Mouse (Mus musculus) bone marrow, adult 2 months (tissue): ENCODE data around the gene Cd34. TPM values are rescaled to one million over a fixed set of nuclear protein-coding genes. Genes with fewer than 3 reads are reported as not detected.

Experiments
- H3K27ac ChIP-seq: fragments of 200-500 bp; 2 replicates; pipeline ENCODE4 v1.5.1; 2012; ENCODE audit warnings: low read depth, mild to moderate bottlenecking, control low read depth, inconsistent platforms, low read length; ENCODE audit not compliant: control insufficient read depth, poor library complexity, insufficient read depth
- H3K4me1 ChIP-seq: fragments of 200-500 bp; 2 replicates; pipeline ENCODE4 v1.6.1; 2011; ENCODE audit warnings: low read length; ENCODE audit not compliant: control insufficient read depth, insufficient read depth
- H3K4me3 ChIP-seq: fragments of 200-500 bp; replicated peaks from 2 replicates; pipeline ENCODE3; 2011; ENCODE audit warnings: mild to moderate bottlenecking, low read depth, low read length, control low read depth; ENCODE audit not compliant: control insufficient read depth
- CTCF ChIP-seq: fragments of 200-500 bp; IDR thresholded peaks from 2 replicates; pipeline ENCODE4 v1.5.1; 2011; ENCODE audit warnings: low read length, control low read depth; ENCODE audit not compliant: control insufficient read depth, insufficient read depth
- POLR2A ChIP-seq: fragments of 200-500 bp; IDR thresholded peaks from 2 replicates; pipeline ENCODE4 v1.6.1; 2011; ENCODE audit warnings: low read depth, mild to moderate bottlenecking, control low read depth, low read length, borderline replicate concordance; ENCODE audit not compliant: control insufficient read depth
- polyA plus RNA-seq: library from polyadenylated mRNA; stranded (reverse); fragments of >200 nt; gene quantifications from 2 replicates; pipeline ENCODE4 v1.2.4, GENCODE M21; 2011; ENCODE audit warnings: low replicate concordance; ENCODE audit not compliant: missing spikeins, insufficient read depth, insufficient read length

Gene Cd34
- polyA plus RNA-seq, 1 experiment = 8.8 TPM

DNA sequence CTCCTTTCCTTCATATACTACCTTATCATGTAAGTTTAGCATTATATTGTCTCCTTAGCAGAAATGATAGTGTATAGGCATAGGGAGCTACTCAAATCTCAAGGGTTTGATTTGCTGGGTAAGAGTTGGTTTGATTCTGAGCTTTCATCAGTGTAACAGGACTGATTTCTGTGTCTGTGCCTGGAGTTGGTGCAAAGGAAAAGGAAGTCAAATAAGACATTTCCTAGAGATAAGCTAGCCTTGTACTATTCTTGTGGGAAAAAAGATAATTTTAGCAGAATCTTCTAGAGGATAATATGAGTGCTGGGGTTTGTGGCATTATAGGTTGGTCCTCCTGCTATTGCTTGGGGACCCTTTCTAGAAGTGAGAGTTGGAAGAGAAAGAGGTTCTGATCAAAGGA, 67.6 kb downstream of the Cd34 start:
- H3K4me1 ChIP-seq = no peaks in the 10 kb centered on the region
- H3K4me3 ChIP-seq = no peak overlapping the region
- no peak for TF ChIP-seq POLR2A
- TF ChIP-seq CTCF = no peak
- H3K27ac ChIP-seq = no peak overlapping the region

Other genes with a start within 250 kb of the Cd34 start
- 1.7 and 2.9 TPM in 2 replicates for gene Cd46, start 153.4 kb downstream of the Cd34 start, polyA plus RNA-seq
- 47.5 and 73.9 TPM in 2 replicates for gene Cr1l, start 192.8 kb downstream of the Cd34 start, polyA plus RNA-seq
- gene Cr2, start 237.9 kb downstream of the Cd34 start, polyA plus RNA-seq = 7.8 and 33.1 TPM in 2 replicates